Mouse (Mus musculus) activated CD4-positive, CD25-positive, alpha-beta regulatory T cell, adult 4 months (primary cell): ENCODE data around the gene Ptn. TPM values are rescaled to one million over a fixed set of nuclear protein-coding genes. Genes with fewer than 3 reads are reported as not detected.

Experiments
- ATAC-seq: one replicate; pipeline ENCODE4 v1.8.0; 2017
- polyA plus RNA-seq, 2 experiments: library from polyadenylated mRNA; unstranded; fragments of 100-300 nt; shearing (Covaris generic); gene quantifications; one replicate each; pipeline ENCODE4 v1.2.1; 2017

Gene Ptn
- polyA plus RNA-seq, 2 experiments from 2014 or later, result not detected

- no peak for ATAC-seq
Measured at GRCm38 (mm10) chr6:36812666-36813515, 2.9 kb upstream of the Ptn start.

GRCm38 (mm10) chr6:36810448-36810847, 428 bp upstream of the Ptn start:
- no peak for ATAC-seq

- no peak for ATAC-seq
Measured at GRCm38 (mm10) chr6:36809311-36809726, 701 bp downstream of the Ptn start.

DNA sequence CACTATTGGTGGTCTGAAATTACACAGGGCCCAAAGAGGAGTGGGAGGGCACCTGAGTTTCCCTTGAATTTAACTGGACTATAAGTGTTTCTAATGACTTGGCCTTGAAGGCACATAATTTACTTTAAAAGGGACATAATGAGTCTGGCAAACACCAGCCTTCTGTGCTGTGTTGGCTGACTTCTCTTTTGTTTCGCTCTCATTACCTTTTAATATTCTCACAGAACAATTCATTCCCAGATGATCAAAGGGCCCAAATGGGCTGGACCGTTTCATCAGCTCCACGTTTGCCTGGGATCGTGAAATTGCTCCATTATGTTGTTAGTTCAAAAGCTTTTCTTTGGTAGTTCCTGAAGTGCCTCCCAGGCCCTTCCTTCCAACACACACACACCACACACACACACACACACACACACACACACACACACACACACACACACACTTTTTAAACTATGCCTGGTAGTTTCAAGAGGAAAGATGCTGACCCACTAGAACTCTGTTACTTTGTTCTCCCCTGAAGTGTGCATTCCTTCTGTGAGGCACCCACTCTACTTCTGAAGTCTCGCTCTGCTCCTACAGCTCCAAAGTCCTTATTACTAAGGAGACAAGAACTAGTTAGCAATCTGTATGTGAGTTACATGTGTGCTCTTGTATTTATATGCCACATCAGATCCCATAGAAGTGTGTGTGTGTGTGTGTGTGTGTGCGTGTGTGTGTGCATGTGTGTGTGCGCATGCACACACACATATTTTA, 1.5 kb downstream of the Ptn start:
- ATAC-seq, result no peak

DNA sequence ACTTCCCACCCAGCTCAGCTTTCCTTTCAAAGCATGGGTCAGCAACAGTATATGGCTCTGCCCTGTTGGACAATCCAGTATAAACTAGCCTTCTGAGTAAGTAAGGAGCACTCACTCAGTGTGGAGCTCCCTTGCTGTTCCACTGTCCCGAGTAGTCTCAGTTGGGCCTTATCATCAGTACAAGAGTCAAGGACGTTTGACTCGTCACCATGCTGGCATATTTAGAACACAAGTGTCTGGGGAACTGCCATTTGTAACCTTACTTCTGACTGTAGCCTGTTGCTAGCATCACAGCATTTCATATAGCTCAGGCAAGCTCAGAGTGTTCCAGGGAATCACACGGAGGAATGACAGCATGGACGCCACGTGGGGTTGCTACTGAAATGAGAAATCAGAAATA, 3.1 kb downstream of the Ptn start:
- no peak for ATAC-seq

DNA sequence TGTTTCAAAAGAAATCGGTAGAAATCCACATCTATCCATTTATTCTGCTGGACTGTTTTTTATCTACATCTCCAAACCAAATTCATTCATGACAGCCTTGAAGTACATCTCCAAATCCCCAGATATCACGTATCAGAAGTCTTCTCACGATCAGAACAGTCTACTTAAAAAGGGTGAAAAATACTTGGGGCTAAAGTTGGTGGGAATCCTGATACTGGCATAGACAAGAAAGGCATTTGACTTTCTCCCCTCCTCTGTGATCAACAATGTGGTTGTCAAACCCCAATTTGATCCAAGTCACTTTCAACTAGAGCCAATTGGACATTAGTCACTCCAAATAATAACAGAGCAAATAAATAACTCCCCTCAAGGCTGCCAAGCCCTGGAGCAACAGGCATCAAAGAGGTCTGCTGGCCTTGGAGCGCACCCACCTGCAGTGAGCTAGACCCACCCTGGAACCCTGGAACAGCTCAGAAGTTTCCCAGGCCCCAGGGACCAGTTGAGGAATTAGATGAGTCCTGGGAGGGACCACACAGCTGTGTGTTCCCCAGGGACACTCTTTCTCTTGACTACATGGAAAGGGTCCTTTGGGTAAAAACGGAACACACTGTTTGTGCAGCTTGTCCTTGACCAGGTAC, 9.6 kb downstream of the Ptn start:
- ATAC-seq, result no peak

GRCm38 (mm10) chr6:36797066-36797655, 12.9 kb downstream of the Ptn start:
- no peak for ATAC-seq

GRCm38 (mm10) chr6:36794535-36794934, 15.5 kb downstream of the Ptn start:
- no peak for ATAC-seq

- ATAC-seq, result no peak
Measured at GRCm38 (mm10) chr6:36793775-36794174, 16.2 kb downstream of the Ptn start.

- ATAC-seq, result no peak
Measured at GRCm38 (mm10) chr6:36789261-36789660, 20.8 kb downstream of the Ptn start.

GRCm38 (mm10) chr6:36788576-36789191, 21.3 kb downstream of the Ptn start:
- no peak for ATAC-seq

- no peak for ATAC-seq
Measured at GRCm38 (mm10) chr6:36784682-36785208, 25.3 kb downstream of the Ptn start.

DNA sequence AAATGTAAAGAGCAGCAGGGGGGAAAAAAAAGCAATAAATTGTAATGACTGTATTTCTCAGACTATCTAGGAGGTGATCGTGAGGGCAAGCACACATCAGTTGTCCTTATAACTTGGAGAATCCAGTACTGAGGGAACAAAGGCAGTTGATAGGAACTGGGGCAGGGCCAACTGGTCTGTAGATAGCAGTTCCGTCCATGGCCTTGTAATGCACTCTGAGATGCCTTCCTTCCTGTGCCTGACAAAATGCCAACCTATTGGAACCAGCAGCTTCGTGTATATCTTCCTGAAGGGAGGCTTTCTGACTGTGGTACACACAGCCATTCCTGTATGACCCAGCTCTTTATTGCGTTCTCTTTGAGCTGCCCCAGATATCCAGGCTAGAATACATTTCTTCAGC, 27.5 kb downstream of the Ptn start:
- no peak for ATAC-seq

GRCm38 (mm10) chr6:36777567-36778337, 32.3 kb downstream of the Ptn start:
- ATAC-seq, result no peak

DNA sequence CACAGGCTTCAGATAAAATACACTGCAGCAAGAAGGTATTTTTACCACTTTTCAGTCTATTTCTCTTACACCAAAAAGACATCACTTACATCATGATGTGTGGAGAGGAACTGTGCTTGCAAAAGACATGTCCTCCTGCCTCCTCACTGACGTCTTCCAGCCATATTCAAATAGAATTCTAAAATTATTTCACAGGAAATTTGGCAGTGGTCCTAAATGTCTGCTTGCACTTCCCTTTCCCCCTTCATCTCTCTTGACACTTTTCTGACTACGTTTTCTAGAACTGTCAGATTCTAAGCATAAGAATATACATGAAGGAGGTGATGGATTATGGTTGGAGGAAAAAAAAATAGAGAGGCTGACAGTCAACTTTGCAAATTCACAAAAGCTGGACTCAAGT, 33.0 kb downstream of the Ptn start:
- no peak for ATAC-seq

DNA sequence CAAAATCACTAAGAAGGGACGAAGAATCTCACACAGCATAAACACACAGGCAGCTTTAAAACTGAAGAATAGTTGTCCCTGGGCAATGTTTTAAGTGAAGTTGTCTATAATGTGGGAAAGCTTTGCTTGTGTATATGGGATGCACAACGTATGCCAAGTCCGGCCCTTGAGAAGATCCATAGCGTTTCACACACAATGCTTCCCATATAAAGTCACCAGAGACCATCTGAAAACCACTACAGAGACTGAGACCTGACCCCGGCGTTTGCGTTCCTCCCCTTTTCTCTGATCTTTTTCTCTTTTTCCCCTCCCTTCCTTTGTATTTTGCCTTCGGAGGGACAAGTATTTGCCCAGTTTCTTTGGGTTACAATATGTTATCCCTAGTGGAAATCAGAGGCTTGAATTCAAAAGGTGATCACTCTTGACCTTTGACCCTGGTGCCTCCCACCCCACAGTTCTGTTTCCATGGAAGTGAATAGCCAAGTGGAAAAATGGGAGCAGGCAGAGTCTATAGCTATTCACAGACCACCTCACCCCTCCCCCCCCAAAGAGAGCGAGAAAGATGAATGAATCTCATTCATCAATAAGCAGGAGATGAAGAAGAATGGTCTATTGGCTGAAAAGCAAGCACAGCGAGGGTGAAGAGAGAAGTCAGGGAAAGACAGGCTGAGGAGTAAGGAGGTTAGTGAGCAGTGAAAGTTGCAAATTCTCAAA, 34.2 kb downstream of the Ptn start:
- ATAC-seq, result no peak

DNA sequence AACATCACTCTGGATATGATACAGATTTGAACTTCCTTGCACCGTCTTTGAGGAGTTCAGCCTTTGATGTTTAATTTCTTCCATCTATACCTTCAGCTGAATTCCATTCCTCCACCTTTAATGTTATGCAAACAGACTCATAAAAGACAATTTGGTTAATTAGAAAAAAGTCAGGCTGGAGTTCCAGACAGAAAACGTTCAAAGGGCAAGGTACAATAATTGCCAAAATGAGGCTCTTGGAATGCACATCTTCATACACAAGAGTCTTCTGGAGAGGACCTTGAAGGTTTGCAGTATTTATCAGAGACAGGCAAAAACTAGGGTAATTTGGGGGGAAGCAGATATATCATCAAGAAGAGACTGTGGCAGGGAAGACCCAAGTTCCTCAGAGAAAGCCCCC, 37.5 kb downstream of the Ptn start:
- ATAC-seq, result no peak

- no peak for ATAC-seq
Measured at GRCm38 (mm10) chr6:36769012-36769411, 41.0 kb downstream of the Ptn start.

DNA sequence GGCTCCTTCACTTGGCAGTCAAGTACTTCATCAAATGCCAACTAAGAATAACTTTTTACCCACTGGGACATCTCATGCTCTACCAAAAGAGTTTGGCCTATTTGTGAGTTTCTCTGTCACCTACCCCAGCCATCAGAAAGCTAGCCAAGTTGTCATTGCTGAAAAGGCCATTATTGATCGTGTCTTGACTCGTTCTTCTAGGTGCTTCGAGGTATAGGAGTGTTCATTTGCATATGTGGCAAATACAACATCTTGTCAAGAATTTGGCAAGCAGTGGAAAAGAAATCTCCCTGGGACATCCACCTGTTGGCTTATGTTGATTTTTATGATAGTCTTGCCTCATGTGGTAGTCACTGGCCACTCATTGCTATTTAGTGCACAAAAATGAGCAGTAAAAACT, 43.1 kb downstream of the Ptn start:
- no peak for ATAC-seq

DNA sequence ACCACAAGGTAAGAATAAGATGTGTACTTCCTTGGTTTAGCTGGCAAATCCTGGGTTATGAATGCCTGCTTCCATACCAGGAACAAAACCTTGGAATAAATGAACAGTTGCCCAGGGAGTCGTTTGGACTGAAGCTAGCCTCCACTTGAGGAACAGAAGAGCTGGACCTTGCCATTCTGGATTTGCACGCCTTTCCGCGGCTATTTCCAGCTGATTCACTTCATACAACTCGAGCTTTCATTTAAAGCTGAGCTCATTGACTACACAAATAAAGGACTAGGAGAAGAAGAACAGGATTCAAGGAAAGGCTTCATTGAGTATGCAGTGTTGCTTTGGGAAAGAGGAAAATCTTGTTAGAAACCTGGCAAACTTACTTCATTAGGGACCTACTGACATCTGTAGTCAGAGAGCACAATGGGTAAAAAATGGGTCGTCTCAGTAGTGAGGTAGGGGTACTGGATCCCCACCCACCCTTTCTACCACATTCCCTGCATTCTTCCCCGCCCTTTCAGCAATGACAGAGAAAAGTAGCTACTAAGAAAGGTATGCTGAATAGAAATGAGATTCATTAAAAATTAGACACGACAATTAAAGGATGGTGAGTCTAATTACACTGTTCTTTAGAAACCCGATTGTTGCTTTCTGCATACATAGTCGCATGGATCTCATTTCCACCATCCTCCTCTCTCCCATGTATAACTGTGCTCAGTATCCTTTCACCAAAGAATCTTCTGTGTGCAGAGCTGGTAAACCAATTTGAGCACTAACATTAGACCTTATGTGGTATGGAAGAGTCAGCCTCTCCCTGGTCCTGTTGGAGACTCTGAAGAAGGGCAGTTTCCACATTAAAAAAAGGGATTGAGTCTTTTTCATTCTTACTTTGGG, 54.8 kb downstream of the Ptn start:
- ATAC-seq, result no peak
